Mouse (Mus musculus): Measurements from ENCODE around the gene Tsg101.

- TF ChIP-seq CTCF (conservative IDR thresholded peaks at IDR 0.05; ENCODE audit: insufficient read depth, insufficient read length, low read depth, low read length) (no peak), POLR2A (IDR thresholded peaks at IDR 0.05; ENCODE audit: low read depth, low read length) (no peak)
Observed at GRCm38 (mm10) chr7:46845978-46846485, 73.7 kb downstream of the Tsg101 start.

Data from kidney, adult 2 months (tissue).